Mouse (Mus musculus) thymus, adult 2 months (tissue): Measurements from ENCODE around the gene Slc6a16.

ENCODE experiments used
- CTCF ChIP-seq: fragments of 200-500 bp; IDR thresholded peaks from 2 replicates; pipeline ENCODE4 v1.5.1; 2012; ENCODE audit warnings: mild to moderate bottlenecking, control low read depth, low read length, moderate library complexity, borderline replicate concordance; ENCODE audit not compliant: control insufficient read depth, poor library complexity, insufficient read depth; ENCODE audit errors: extremely low read depth
- POLR2A ChIP-seq: fragments of 200-500 bp; IDR thresholded peaks from 2 replicates; pipeline ENCODE4 v1.6.1; 2012; ENCODE audit warnings: mild to moderate bottlenecking, low read length, control low read depth, moderate library complexity; ENCODE audit not compliant: control insufficient read depth, poor library complexity, insufficient read depth; ENCODE audit errors: extremely low read depth

DNA sequence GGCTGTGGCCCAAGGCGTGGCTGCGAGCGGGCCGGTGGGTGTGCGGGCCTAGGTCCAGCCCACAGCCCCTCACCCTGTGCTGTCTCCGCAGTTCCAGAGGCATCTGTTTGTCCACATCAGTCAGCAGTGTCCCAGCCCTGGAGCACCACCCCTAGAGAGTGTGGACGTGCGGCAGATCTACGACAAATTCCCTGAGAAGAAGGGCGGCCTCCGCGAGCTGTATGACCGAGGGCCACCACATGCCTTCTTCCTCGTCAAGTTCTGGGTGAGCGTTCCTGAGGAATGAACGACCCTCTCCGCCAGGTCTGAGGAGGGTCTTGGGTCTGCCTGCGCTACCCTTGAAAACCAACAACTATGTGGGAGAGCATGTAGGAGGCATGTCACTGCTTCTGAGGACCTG is 12.3 kb upstream of the Slc6a16 start:
- TF ChIP-seq POLR2A (no peak), CTCF (no peak)
